Mouse (Mus musculus): ENCODE data around the gene Chst8. TPM values are rescaled to one million over a fixed set of nuclear protein-coding genes. Genes with fewer than 3 reads are reported as not detected.

The Chst8 gene
- polyA plus RNA-seq, 1 experiment, result not detected

DNA sequence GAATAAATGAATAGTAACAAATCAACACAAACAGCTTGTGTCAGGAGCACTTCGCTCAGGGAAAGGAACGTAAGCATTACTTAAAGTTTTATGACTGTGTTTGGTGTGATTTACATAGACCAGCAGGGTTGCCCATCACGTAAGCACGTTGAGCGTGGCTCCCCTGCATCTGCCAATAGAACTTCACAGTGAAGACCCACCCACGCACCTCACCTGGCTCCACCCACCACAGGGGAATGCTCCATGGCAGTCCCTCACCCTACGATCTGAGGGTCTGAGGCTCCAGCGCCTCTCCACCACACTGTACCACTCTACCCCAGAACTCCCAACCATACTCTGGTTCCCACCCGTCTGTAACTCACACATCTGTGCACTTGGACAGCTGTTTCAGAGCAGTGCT lies 67.1 kb downstream of the Chst8 start:
- H3K4me3 ChIP-seq (ENCODE audit: insufficient read depth, low read length), result no peak overlapping the region
- H3K27ac ChIP-seq (ENCODE audit: insufficient read depth, low read length), result no peak overlapping the region
- no peak for TF ChIP-seq POLR2A (IDR thresholded peaks at IDR 0.05; ENCODE audit: low read depth, low read length)
- no peaks in the 10 kb centered on the region for H3K4me1 ChIP-seq (ENCODE audit: control insufficient read depth, insufficient read depth, low read length)

DNA sequence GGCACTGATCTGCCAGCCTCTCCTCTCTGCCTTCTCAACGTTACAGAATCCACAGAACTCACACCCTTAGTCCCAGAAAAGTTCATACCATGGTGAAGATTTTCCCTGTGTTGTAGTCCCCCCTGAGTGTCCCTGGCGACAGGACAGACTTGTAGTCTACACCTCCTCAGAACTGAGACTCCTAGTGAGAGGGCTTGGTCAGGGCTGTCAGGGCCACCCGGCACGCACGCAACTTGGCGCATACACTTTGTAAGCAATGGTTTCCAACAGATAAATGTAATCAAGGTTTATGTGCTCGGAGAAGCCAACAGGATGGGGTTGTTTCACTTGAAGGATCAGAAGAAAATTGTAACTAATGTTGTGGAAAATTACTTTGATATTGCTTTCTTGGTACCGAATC lies 67.5 kb downstream of the Chst8 start:
- Histone ChIP-seq H3K4me1 (ENCODE audit: control insufficient read depth, insufficient read depth, low read length) (no peaks in the 10 kb centered on the region), H3K27ac (ENCODE audit: insufficient read depth, low read length) (no peak overlapping the region), H3K4me3 (ENCODE audit: insufficient read depth, low read length) (no peak overlapping the region)
- no peak for TF ChIP-seq CTCF (IDR thresholded peaks at IDR 0.05; ENCODE audit: borderline replicate concordance, insufficient read depth, low read length)
- TF ChIP-seq POLR2A (IDR thresholded peaks at IDR 0.05; ENCODE audit: low read depth, low read length), result no peak

DNA sequence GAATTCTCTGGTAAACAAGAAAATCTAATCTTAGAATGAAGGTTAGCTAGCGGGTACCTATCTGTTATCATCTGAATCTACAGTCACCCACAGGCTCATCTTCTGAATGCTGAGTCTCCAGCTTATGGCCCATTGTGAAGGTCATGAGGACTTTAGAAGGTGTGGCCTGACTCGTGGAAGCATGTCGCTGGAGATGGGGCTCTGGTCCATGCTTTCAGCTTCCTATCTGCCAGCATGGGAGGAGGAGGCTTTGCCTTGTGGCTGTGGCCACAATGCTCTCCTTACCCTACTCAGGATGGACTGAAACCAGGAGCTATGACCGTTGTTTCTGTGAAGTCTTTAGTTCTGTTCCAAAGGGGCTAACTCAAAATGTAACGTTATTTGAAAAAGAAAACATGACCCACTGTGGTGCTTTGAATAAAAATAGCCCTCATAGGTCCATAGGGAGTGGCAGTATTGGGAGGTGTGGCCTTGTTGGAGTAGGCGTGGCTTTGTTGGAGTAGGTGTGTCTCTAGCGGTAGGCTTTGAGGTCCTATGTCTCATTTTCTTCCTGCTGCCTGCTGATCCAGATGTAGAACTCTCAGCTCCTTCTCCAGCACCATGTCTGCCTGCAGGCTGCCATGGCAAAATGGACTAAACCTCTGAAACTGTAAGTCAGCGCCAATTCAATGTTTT lies 69.0 kb downstream of the Chst8 start:
- Histone ChIP-seq H3K4me3 (ENCODE audit: insufficient read depth, low read length) (no peak overlapping the region), H3K27ac (ENCODE audit: insufficient read depth, low read length) (no peak overlapping the region), H3K4me1 (ENCODE audit: control insufficient read depth, insufficient read depth, low read length) (no peaks in the 10 kb centered on the region)
- TF ChIP-seq POLR2A (IDR thresholded peaks at IDR 0.05; ENCODE audit: low read depth, low read length) (no peak), CTCF (IDR thresholded peaks at IDR 0.05; ENCODE audit: borderline replicate concordance, insufficient read depth, low read length) (no peak)

DNA sequence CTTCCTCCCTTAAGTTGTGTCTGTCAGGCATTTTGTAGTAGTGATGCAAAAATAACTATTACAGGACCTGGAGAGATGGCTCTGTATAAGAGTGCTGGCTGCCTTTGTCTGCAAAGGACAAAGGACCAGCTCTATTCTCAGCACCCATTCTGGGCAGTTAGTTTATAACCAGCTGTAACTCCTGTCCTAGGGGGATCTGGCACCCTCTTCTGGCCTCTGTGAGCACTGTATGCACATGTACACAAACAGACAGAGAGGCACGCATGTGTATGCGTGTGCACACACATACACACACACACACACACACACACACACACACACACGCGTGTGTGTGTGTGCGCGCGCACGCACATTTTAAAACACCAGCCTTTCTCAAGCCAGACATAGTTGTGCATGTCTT lies 73.1 kb downstream of the Chst8 start:
- no peak overlapping the region for H3K4me3 ChIP-seq (ENCODE audit: insufficient read depth, low read length)
- H3K27ac ChIP-seq (ENCODE audit: insufficient read depth, low read length), result no peak overlapping the region
- TF ChIP-seq CTCF (IDR thresholded peaks at IDR 0.05; ENCODE audit: borderline replicate concordance, insufficient read depth, low read length) (no peak), POLR2A (IDR thresholded peaks at IDR 0.05; ENCODE audit: low read depth, low read length) (no peak)

DNA sequence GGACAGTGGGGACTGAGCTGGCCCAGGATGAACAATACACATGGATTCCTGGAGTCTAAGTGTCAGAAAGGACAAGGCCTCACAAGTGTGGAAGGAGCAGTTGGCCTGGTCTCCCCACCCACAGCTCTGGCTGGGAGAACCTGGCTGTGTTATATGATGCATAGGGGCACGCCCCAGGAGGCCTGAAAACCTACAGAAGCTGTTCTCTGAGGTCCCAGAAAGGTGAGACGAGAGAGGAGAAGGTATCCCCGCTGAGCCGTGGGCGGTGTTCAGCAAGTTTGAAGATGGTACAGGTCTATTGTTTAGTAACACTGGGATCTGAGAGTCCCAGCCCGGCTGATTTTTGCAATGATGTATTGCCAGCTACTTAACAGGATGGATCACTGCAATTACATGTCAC lies 75.3 kb downstream of the Chst8 start:
- TF ChIP-seq CTCF (IDR thresholded peaks at IDR 0.05; ENCODE audit: borderline replicate concordance, insufficient read depth, low read length), result no peak
- TF ChIP-seq POLR2A (IDR thresholded peaks at IDR 0.05; ENCODE audit: low read depth, low read length), result no peak
- Histone ChIP-seq H3K4me1 (ENCODE audit: control insufficient read depth, insufficient read depth, low read length) (no peaks in the 10 kb centered on the region), H3K27ac (ENCODE audit: insufficient read depth, low read length) (no peak overlapping the region), H3K4me3 (ENCODE audit: insufficient read depth, low read length) (no peak overlapping the region)

More for the DNA sequence above, 73.1 kb downstream of the Chst8 start:
- H3K4me1 ChIP-seq (ENCODE audit: control insufficient read depth, insufficient read depth, low read length), result no peaks in the 10 kb centered on the region

DNA sequence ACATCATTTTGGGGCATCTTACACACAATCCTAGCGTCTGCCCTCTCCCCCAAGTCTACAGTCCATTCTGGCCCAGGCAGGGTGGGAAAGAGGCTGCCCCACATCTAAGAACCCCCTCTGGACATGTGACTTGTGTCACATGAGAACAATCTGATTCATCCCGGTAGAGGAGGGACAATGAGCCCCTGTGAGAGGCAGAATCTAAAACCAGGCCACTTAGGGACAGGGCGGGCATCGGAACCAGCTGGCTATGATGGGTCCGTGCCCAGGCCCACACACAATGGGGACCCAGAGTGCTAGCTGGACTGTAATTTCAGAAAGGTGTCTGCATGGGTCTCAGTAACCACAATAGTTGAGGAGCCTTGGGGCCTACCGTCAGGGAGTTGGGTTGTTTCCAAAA lies 78.2 kb downstream of the Chst8 start:
- Histone ChIP-seq H3K4me1 (ENCODE audit: control insufficient read depth, insufficient read depth, low read length) (no peaks in the 10 kb centered on the region), H3K27ac (ENCODE audit: insufficient read depth, low read length) (no peak overlapping the region), H3K4me3 (ENCODE audit: insufficient read depth, low read length) (no peak overlapping the region)
- TF ChIP-seq POLR2A (IDR thresholded peaks at IDR 0.05; ENCODE audit: low read depth, low read length) (no peak), CTCF (IDR thresholded peaks at IDR 0.05; ENCODE audit: borderline replicate concordance, insufficient read depth, low read length) (no peak)

DNA sequence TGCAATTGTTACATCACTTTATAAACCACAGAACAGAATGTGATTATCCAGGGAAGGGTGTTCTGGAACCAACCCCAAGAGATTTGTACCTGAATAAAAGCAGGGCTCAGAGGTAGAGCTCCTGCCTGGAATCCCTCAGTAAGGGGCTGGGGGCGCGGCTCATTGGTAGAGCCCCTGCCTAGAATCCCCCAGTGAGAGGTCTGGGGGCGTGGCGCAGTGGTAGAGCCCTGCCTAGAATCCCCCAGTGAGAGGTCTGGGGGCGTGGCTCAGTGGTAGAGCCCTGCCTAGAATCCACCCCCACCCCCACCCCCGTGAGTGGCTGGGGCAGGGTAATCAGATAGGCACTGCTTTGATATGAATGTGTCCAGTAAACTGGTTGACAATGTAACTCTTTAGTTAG lies 83.6 kb downstream of the Chst8 start:
- TF ChIP-seq POLR2A (IDR thresholded peaks at IDR 0.05; ENCODE audit: low read depth, low read length) (no peak), CTCF (IDR thresholded peaks at IDR 0.05; ENCODE audit: borderline replicate concordance, insufficient read depth, low read length) (no peak)
- no peak overlapping the region for H3K27ac ChIP-seq (ENCODE audit: insufficient read depth, low read length)
- no peaks in the 10 kb centered on the region for H3K4me1 ChIP-seq (ENCODE audit: control insufficient read depth, insufficient read depth, low read length)
- no peak overlapping the region for H3K4me3 ChIP-seq (ENCODE audit: insufficient read depth, low read length)

DNA sequence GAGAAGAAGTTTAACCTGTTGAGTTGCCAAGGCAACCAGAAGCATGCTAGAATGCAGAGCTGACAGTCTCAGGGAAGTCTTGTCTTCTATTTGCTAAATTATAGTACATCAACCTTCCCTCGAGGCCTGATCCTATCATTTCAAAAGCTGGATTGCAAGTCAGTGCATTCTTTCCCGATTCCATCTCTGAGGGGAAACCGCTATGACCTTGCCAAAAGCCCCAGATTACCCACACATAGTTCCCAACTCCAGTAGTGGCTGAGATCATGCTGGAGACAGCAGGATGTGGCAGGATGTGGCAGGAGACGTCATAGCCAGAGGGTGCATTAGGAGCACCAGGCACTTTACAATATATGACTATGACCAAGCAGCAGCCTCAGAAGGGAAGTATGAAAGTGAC lies 87.3 kb downstream of the Chst8 start:
- TF ChIP-seq POLR2A (IDR thresholded peaks at IDR 0.05; ENCODE audit: low read depth, low read length), result no peak
- Histone ChIP-seq H3K27ac (ENCODE audit: insufficient read depth, low read length) (no peak overlapping the region), H3K4me3 (ENCODE audit: insufficient read depth, low read length) (no peak overlapping the region), H3K4me1 (ENCODE audit: control insufficient read depth, insufficient read depth, low read length) (0 out of 2 replicates have a peak, but pooled peaks cover 4% of the 10 kb centered on the region)

DNA sequence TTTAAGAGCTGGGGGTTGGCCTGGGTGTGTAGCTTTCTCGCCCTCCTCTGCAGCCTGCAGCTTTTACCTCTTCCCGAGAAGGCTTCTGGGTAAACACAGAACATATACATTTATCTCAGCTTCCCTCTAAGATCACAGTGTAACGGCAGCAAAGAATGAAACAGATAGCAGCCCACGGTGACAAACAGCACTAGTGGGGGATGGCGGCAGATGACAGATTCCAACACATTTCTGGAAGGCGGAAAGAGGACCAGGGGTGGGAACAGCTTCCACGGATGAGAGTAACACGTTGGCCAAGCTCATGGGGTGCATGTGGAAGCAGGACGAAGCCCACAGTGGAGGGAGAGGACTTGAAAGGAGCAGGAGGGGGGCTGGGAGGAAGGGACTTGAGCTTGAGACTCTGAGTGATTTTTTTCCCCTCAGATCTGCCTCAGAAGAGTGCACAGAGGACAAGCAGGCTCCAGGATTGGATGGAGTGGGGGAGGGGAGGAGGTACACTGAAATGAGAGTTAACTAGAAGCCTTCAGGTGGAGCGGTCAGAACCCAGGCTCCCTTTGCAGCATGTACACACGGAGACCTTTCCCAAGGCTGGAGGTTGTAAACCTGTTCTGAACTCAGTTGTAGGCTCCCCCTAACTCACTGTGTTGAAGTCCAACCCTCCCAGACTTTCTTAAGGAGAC lies 89.8 kb downstream of the Chst8 start:
- TF ChIP-seq POLR2A (IDR thresholded peaks at IDR 0.05; ENCODE audit: low read depth, low read length) (no peak), CTCF (IDR thresholded peaks at IDR 0.05; ENCODE audit: borderline replicate concordance, insufficient read depth, low read length) (no peak)
- H3K27ac ChIP-seq (ENCODE audit: insufficient read depth, low read length), result no peak overlapping the region

DNA sequence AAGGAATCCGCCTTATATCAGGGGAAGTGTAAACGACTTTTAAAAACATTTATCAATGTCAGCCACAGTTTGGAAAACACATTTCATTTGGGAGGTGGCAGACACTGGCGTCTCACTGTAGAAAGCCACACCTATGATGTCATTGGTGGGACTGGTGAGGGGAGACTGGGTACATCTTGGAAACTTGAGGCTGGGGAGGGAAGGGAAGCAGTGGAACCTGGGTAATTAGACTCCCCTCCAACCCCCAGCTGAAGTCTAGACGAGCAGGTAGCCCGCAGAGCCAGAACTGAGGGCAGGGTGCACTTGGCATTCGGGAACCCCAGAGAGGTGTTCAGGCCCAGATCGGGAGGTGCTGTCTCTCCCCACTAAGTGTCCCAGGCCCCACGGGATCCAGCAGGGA lies 90.4 kb downstream of the Chst8 start:
- TF ChIP-seq CTCF (IDR thresholded peaks at IDR 0.05; ENCODE audit: borderline replicate concordance, insufficient read depth, low read length) (no peak), POLR2A (IDR thresholded peaks at IDR 0.05; ENCODE audit: low read depth, low read length) (no peak)
- Histone ChIP-seq H3K4me1 (ENCODE audit: control insufficient read depth, insufficient read depth, low read length) (0 out of 2 replicates have a peak, but pooled peaks cover 4% of the 10 kb centered on the region), H3K4me3 (ENCODE audit: insufficient read depth, low read length) (no peak overlapping the region), H3K27ac (ENCODE audit: insufficient read depth, low read length) (no peak overlapping the region)

More for the DNA sequence above, 89.8 kb downstream of the Chst8 start:
- 0 out of 2 replicates have a peak, but pooled peaks cover 4% of the 10 kb centered on the region for H3K4me1 ChIP-seq (ENCODE audit: control insufficient read depth, insufficient read depth, low read length)
- H3K4me3 ChIP-seq (ENCODE audit: insufficient read depth, low read length), result no peak overlapping the region

Measured in embryonic fibroblast, embryonic 13.5 days (primary cell).